In genomic region chr11:117312028-117312901, GRCm38 (mm10) we compare ENCODE assay signal across 7 mouse cellular contexts.
DNase-seq lines count a peak whose midpoint lies in the region; ATAC-seq and TF ChIP-seq lines count a peak whose summit lies in the region.

No protein-coding gene starts in this region.

- H3K4me1 ChIP-seq in brown adipose tissue, adult 24 weeks (ENCODE audit: control insufficient read depth, insufficient read depth, insufficient read length, low read length) = peaks cover 83% of the 10 kb centered on the region
- H3K4me1 ChIP-seq in kidney, adult 2 months (ENCODE audit: control insufficient read depth, insufficient read depth, low read length) = peaks cover 45% of the 10 kb centered on the region
- peaks cover 96% of the 10 kb centered on the region for H3K4me1 ChIP-seq in lung, embryonic 16.5 days (replicated peaks; ENCODE audit: control insufficient read depth, insufficient read depth, low read length)

- no peak for TF ChIP-seq CTCF in kidney, adult 2 months (conservative IDR thresholded peaks at IDR 0.05; ENCODE audit: insufficient read depth, insufficient read length, low read depth, low read length)

- H3K4me3 ChIP-seq in brown adipose tissue, adult 24 weeks (ENCODE audit: insufficient read depth, low read depth, low read length) = no peak overlapping the region
- H3K4me3 ChIP-seq in kidney, adult 2 months (ENCODE audit: insufficient read depth, low read depth, low read length) = no peak overlapping the region
- H3K4me3 ChIP-seq in lung, embryonic 16.5 days (ENCODE audit: low read length) = no peak overlapping the region

- no peaks in the 10 kb centered on the region for H3K27me3 ChIP-seq in kidney, adult 2 months (replicated peaks; ENCODE audit: control insufficient read depth, insufficient read depth, low read length)
- no peaks in the 10 kb centered on the region for H3K27me3 ChIP-seq in lung, embryonic 16.5 days (ENCODE audit: control insufficient read depth, insufficient read depth, low read depth, low read length)

- peak; percentile 66 for ATAC-seq in lung, embryonic 16.5 days (ENCODE audit: low read depth)

- TF ChIP-seq POLR2A in kidney, adult 2 months (IDR thresholded peaks at IDR 0.05; ENCODE audit: low read depth, low read length) = no peak

- H3K36me3 ChIP-seq in kidney, adult 2 months (ENCODE audit: control insufficient read depth, insufficient read depth, low read length) = no peaks in the 10 kb centered on the region
- no peaks in the 10 kb centered on the region for H3K36me3 ChIP-seq in lung, embryonic 16.5 days (ENCODE audit: control insufficient read depth, insufficient read depth, low read length)

- WGBS in kidney, adult 2 months = 47% methylated on average over 23 of the region's 23 CpGs
- WGBS in lung, embryonic 16.5 days = 27% methylated on average over 23 of the region's 23 CpGs

- H3K9ac ChIP-seq in lung, embryonic 16.5 days (ENCODE audit: low read length) = 0 out of 2 replicates have a peak overlapping the region, but pooled peaks have one; percentile 11

- H3K27ac ChIP-seq in brown adipose tissue, adult 24 weeks (replicated peaks; ENCODE audit: low read depth, low read length) = peak overlapping the region; percentile 75
- H3K27ac ChIP-seq in kidney, adult 2 months (ENCODE audit: insufficient read depth, low read depth, low read length) = peak overlapping the region; percentile 68
- H3K27ac ChIP-seq in lung, embryonic 16.5 days (ENCODE audit: low read length) = peak overlapping the region; percentile 96

- peak overlapping the region; percentile 34 for H3K4me2 ChIP-seq in lung, embryonic 16.5 days (ENCODE audit: low read depth, low read length)

- no peaks in the 10 kb centered on the region for H3K9me3 ChIP-seq in lung, embryonic 16.5 days (ENCODE audit: control insufficient read depth, low read length)

- DNase-seq in Muller cell, postnatal 12 days (ENCODE audit: inconsistent ontology term) = peak; percentile 74
- peak; percentile 91 to 93 for DNase-seq in heart, adult 9 months (ENCODE audit: low spot score in 2 of 2)
- peak; percentile 91 for DNase-seq in kidney, adult 2 months
- DNase-seq in frontal cortex, postnatal 14 days (ENCODE audit: low spot score in 2 of 2) = no peak
- DNase-seq in layer of hippocampus, adult 9-10 months (ENCODE audit: low spot score) = no peak

Comparison
In these comparisons a context has a peak if more than half of its experiments do, and no peak if none do; other contexts are left out.
1. DNase-seq: peak in Muller cell, postnatal 12 days (single experiment), heart, adult 9 months (2 of 2) and kidney, adult 2 months (single experiment); none in frontal cortex, postnatal 14 days (0 of 2) and layer of hippocampus, adult 9-10 months (single experiment).
2. Peak in every context shown above with its lines, with median percentiles within 50 percentile points of each other: H3K27ac ChIP-seq.